Mouse (Mus musculus): Measurements from ENCODE around the gene Naif1.

Naif1 gene

GRCm38 (mm10) chr2:32503588-32503987 lies 53.3 kb downstream of the Naif1 start:
- no peak for DNase-seq

- DNase-seq: no peak
Measured at GRCm38 (mm10) chr2:32505536-32505935, 55.3 kb downstream of the Naif1 start.

Data from cerebellum, postnatal 14 days (tissue).